Mouse (Mus musculus) G1E (cell line): ENCODE measurements around the gene Wnt2. TPM values are rescaled to one million over a fixed set of nuclear protein-coding genes. Genes with fewer than 3 reads are reported as not detected.

Experiments
- ATAC-seq: 2 replicates; pipeline ENCODE4 v1.8.0; 2016; ENCODE audit warnings: mild to moderate bottlenecking; ENCODE audit not compliant: insufficient number of reproducible peaks, poor library complexity, low FRiP score, severe bottlenecking; ENCODE audit errors: extremely low read depth
- DNase-seq: peaks from one replicate; pipeline ENCODE4 v3.0.0; 2012; ENCODE audit warnings: low spot score
- H3K27me3 ChIP-seq: 2 replicates; pipeline ENCODE4 v1.6.1; 2012; ENCODE audit warnings: mild to moderate bottlenecking, low read length, inconsistent platforms; ENCODE audit not compliant: insufficient read depth
- H3K36me3 ChIP-seq: replicated peaks from 2 replicates; pipeline ENCODE3; 2012; ENCODE audit warnings: mild to moderate bottlenecking, inconsistent platforms
- H3K4me1 ChIP-seq: 2 replicates; pipeline ENCODE4 v1.6.1; 2012; ENCODE audit warnings: low read depth, low read length, inconsistent platforms, mixed read lengths; ENCODE audit not compliant: insufficient read depth
- H3K4me3 ChIP-seq: 2 replicates; pipeline ENCODE4 v1.5.1; 2012; ENCODE audit warnings: low read depth, mild to moderate bottlenecking, inconsistent platforms, low read length, moderate library complexity, mixed read lengths
- H3K9me3 ChIP-seq: replicated peaks from 2 replicates; pipeline ENCODE4 v1.6.1; 2012; ENCODE audit warnings: inconsistent platforms
- CTCF ChIP-seq: IDR thresholded peaks from 2 replicates; pipeline ENCODE4 v1.5.1; 2012; ENCODE audit warnings: low read depth, low read length, inconsistent platforms, mixed read lengths
- GATA1 ChIP-seq: IDR thresholded peaks from 2 replicates; pipeline ENCODE4 v1.6.1; 2012; ENCODE audit warnings: borderline replicate concordance, low read length, inconsistent platforms, mixed read lengths
- GATA2 ChIP-seq: IDR thresholded peaks from 2 replicates; pipeline ENCODE4 v1.6.1; 2012; ENCODE audit warnings: low read depth, low read length, inconsistent platforms, borderline replicate concordance
- POLR2AphosphoS5 ChIP-seq: IDR thresholded peaks from 2 replicates; pipeline ENCODE4 v1.6.1; 2012; ENCODE audit warnings: low read depth, low read length, inconsistent platforms; ENCODE audit not compliant: insufficient replicate concordance
- TAL1 ChIP-seq: conservative IDR thresholded peaks from 2 replicates; pipeline ENCODE4 v1.6.1; 2012; ENCODE audit warnings: low read depth, low read length, inconsistent platforms, mixed read lengths
- polyA plus RNA-seq: library from polyadenylated mRNA; stranded (reverse); fragments of >175 nt; gene quantifications from 2 replicates; pipeline ENCODE4 v1.2.3, GENCODE M21; 2012
- total RNA-seq, 2 experiments: library from RNA; stranded (forward) in 1 of 2; stranded (reverse) in 1 of 2; fragments of 200-1000 nt in 1 of 2; fragments of >200 nt in 1 of 2; fragmentation: Nextera tagmentation in 1 of 2; gene quantifications; 2 replicates each; pipeline ENCODE4 v1.2.3; 2014 to 2017

Gene Wnt2
- total and polyA plus RNA-seq, 3 experiments: 0.04 to 1.4 (median 0.49) TPM

- H3K4me3 ChIP-seq: no peak overlapping the region
- H3K9me3 ChIP-seq: no peaks in the 10 kb centered on the region
- H3K27me3 ChIP-seq: peaks cover 12% of the 10 kb centered on the region; the same call in 1 of the 2 replicates
- peaks cover 7% of the 10 kb centered on the region for H3K4me1 ChIP-seq
- no peak for ATAC-seq
- no peaks in the 10 kb centered on the region for H3K36me3 ChIP-seq
- no peak for TF ChIP-seq TAL1
- TF ChIP-seq POLR2AphosphoS5: no peak
- DNase-seq: no peak
Measured at GRCm38 (mm10) chr6:17971393-17971792, 59.0 kb downstream of the Wnt2 start.

DNA sequence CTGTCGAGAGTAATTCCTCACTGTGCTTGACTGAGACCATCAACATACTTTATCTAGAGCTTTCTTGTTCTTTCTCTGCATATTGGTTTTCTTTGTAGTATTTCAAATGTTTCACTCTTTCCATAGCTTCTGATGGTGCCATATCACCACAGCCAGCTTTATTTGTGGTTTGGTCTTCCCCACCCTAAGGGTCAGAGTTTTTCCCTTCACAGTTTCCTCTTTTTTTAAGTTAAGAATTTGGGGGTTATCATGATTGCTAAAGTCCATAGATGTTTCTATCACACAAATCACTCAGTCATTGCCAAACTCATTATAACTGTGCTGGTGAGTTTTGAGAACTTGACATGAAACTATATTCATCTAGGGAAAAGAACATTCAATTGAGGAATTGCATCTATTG, 60.6 kb downstream of the Wnt2 start:
- Histone ChIP-seq H3K36me3 (no peaks in the 10 kb centered on the region), H3K9me3 (no peaks in the 10 kb centered on the region), H3K4me1 (peaks cover 12% of the 10 kb centered on the region), H3K27me3 (peaks cover 20% of the 10 kb centered on the region), H3K4me3 (no peak overlapping the region)
- ATAC-seq (no peak), DNase-seq (no peak)
- no peak for TF ChIP-seq GATA2
- TF ChIP-seq TAL1: no peak
- TF ChIP-seq POLR2AphosphoS5: no peak

DNA sequence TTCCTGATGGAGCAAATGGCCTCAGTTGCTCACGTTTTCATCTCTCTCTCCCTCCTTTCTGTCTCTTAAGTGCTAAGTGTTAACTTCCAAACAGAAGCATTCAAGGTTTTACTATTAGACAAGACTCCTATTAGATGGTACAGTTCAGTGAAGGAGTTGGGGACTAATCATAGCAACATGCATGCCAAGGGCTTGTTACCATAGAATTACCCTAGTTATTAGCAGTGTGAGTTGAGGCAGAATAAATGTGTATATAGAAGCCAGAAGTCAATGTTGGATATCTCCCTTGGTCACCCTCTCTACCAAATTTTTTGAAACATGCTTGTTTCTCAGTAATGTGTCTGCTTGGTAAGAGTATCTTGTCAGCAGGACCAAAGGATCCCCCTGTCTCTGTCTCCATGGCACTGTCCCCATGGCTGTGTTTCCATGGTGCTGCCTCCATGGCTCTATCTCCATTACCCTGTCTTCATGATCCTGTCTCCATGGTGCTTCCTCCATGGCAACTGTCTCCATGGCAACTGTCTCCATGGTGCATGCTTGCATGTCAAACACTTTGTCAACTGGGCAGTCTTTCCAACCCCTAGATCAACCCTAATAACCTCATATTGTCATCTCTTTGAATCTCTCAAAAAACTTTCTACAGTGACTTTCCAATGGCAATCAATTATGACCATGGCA, 61.8 kb downstream of the Wnt2 start:
- no peaks in the 10 kb centered on the region for H3K36me3 ChIP-seq
- H3K27me3 ChIP-seq: peaks cover 24% of the 10 kb centered on the region
- DNase-seq: no peak
- TF ChIP-seq CTCF: no peak
- TF ChIP-seq POLR2AphosphoS5: no peak
- TF ChIP-seq GATA1: no peak
- TF ChIP-seq GATA2: no peak
- no peak for TF ChIP-seq TAL1
- H3K9me3 ChIP-seq: no peaks in the 10 kb centered on the region
- peaks cover 12% of the 10 kb centered on the region for H3K4me1 ChIP-seq
- ATAC-seq: no peak
- H3K4me3 ChIP-seq: no peak overlapping the region

DNA sequence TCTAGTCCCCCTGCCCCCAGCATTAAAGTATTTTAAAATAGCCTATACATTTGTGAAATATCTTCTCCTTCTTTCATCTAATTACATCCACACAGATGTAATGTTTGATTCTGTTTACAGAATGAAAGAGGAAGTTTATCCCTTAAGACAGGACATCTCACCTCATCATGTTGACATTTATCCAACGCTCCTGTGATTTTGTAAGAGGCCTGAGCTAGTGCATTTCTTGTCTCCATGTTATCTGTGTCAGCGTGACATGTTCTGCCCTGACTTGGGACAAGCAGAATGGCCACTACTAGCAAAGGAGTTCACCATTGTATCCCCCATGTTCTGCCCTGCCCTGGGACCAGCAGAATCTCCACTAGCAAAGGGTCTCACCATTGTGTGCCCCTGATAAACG, 66.9 kb downstream of the Wnt2 start:
- no peak for TF ChIP-seq TAL1
- TF ChIP-seq GATA2: no peak
- TF ChIP-seq GATA1: no peak
- TF ChIP-seq CTCF: no peak
- no peak for TF ChIP-seq POLR2AphosphoS5
- Histone ChIP-seq H3K27me3 (peaks cover 17% of the 10 kb centered on the region), H3K36me3 (no peaks in the 10 kb centered on the region), H3K4me3 (no peak overlapping the region), H3K9me3 (no peaks in the 10 kb centered on the region), H3K4me1 (peaks cover 6% of the 10 kb centered on the region; the same call in 1 of the 2 replicates)
- no peak for DNase-seq
- ATAC-seq: no peak

DNA sequence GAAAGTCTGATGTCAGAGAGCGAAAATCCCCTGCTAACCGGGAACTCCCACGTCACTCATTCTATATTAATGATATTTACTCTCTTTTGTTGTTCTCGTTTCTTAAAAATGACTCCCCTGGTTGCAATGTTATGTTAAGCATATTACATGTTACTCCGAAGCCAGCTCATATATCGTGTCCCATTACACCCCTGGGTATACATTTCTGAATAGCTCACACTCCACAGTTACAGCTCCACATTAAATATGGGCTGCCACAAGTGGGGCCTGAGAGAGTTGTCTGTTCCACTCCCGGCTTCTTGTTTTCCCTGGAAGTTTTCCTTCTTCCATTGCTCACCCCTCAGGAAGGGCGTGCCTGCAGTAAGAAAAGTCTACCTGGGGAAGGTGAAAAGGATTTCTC, 78.6 kb downstream of the Wnt2 start:
- ATAC-seq (no peak), DNase-seq (no peak)
- Histone ChIP-seq H3K27me3 (no peaks in the 10 kb centered on the region), H3K4me1 (peaks cover 31% of the 10 kb centered on the region), H3K36me3 (no peaks in the 10 kb centered on the region), H3K9me3 (no peaks in the 10 kb centered on the region), H3K4me3 (no peak overlapping the region)
- TF ChIP-seq GATA2 (no peak), POLR2AphosphoS5 (no peak), CTCF (no peak), TAL1 (no peak), GATA1 (no peak)

- ATAC-seq: no peak
- Histone ChIP-seq H3K36me3 (no peaks in the 10 kb centered on the region), H3K4me1 (peaks cover 50% of the 10 kb centered on the region), H3K9me3 (no peaks in the 10 kb centered on the region), H3K4me3 (no peak overlapping the region), H3K27me3 (no peaks in the 10 kb centered on the region)
- TF ChIP-seq POLR2AphosphoS5: no peak
- no peak for TF ChIP-seq GATA1
- TF ChIP-seq GATA2: no peak
- no peak for TF ChIP-seq CTCF
- DNase-seq: no peak
Measured at GRCm38 (mm10) chr6:17949103-17949502, 81.3 kb downstream of the Wnt2 start.
